Mouse (Mus musculus): ENCODE data around the gene Heatr5b. TPM values are rescaled to one million over a fixed set of nuclear protein-coding genes. Genes with fewer than 3 reads are reported as not detected.
A peak's percentile ranks its signal among the peaks of the same experiment; 100 is the strongest.
"Not testable (repeated sequence)": the region's sequence is repeated elsewhere in the genome, so short reads cannot be mapped to it uniquely, and the experiment has no call there.

Gene Heatr5b
- total RNA-seq (2022) = 10 to 100 TPM; 40.3 to 48.0 (median 44.7) TPM

GRCm38 (mm10) chr17:78834856-78835835 lies at the start of gene Heatr5b, which contains the start of gene Gpatch11:
Gene Heatr5b, minus strand, starts transcription at chr17:78835364.
Gene Gpatch11, plus strand, starts transcription at chr17:78835567.
- DNase-seq (ENCODE audit: low spot score) = peak; percentile 97

- no peak for DNase-seq (ENCODE audit: low spot score)
These were observed 48.1 kb upstream of the Heatr5b start for GRCm38 (mm10) chr17:78883291-78883690.

DNA sequence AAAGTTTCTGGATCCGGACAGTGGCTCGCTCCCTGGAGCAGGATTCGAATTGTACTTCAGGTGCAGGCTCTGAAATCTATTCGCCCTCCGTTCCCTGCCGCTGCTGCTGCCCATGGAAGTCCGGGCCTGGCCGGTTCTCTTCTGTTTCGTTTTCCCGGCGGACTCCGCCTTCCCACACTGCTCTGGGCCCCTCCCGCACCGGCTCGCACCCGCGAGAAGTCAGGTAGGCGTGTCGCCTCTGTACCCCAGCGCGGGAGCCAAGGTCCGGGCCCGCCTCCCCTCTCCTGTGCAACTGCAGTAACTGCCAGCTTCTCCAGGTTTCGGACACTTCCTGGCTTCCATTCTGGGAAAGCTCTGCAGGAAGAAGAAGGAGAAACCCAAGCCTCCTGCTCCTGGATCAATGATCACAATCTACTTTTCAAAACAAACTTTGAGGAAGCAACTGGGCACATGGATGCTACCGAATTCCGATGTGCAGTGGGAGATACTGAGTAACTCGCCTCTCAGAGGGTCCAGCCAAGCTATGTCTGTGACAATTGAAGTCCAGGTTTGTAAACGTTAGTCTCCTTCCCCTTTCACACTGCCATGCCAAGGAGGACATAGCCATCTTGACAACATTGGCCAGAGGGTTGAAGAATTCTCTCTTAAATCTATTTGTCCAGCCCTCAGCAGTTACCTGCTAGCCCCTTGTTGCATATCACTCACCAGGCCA lies 47.4 kb upstream of the Heatr5b start, which contains the start of gene Eif2ak2:
TSS of gene Eif2ak2 (minus strand) at position 173 of the 712 bp plus-strand sequence.
- DNase-seq (ENCODE audit: low spot score) = peak; percentile 75

DNA sequence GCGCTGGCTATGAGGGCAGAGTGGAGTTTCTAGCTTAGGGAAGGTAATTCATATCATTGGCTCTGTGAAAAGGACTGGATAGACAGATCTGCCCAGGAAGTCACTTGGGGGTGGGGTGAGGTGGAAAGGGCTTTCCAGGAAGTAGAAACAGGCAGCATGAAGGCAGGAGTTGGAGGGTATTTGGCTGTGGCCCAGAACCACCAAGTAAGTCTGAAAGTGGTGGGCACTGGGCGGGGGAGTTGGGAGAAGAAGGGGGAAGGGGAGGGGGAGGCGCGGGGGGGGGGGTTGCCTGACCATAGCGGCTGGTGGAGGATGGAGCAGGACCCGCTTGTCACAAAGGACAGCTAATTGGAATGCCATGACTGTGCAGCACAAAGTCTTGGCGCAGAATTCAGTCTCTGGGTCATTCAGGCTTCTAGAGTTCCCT lies 46.7 kb upstream of the Heatr5b start:
- no peak for DNase-seq (ENCODE audit: low spot score)

- DNase-seq (ENCODE audit: low spot score) = no peak
These were observed 38.7 kb upstream of the Heatr5b start for GRCm38 (mm10) chr17:78873886-78874285.

GRCm38 (mm10) chr17:78856243-78856642 lies 21.1 kb upstream of the Heatr5b start:
- DNase-seq (ENCODE audit: low spot score) = no peak

DNA sequence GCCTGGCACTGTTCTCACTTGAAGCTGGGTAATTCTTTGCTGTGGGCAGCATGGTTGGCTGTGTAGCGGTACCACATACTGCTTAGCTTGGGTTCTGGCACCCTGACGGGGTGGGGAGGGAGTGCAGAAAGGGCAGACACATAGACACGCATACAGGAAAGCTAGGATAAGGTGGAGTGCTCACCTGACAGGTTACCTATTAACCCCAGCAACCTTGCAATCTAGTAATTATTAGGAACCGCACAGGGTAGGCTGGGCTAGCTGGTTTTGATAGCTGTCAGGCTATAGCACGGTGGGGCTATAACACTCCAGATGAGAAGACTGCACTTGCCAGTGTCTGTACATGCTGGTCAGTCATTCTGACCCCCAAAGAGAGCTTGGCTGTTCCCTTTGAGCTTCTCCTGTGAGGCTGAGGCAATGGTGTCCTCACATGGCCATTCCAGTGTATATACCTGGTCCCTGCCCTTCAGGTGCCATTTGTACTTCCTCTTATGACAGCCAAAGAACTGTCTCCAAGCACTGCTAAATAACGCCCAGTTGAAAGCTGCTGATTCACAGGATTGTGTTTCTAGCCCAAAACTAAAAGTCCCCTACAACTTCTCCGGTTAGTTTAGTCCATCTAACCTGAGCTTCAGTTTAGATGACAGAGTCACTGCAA lies 7.2 kb upstream of the Heatr5b start:
- no peak for DNase-seq (ENCODE audit: low spot score)

DNA sequence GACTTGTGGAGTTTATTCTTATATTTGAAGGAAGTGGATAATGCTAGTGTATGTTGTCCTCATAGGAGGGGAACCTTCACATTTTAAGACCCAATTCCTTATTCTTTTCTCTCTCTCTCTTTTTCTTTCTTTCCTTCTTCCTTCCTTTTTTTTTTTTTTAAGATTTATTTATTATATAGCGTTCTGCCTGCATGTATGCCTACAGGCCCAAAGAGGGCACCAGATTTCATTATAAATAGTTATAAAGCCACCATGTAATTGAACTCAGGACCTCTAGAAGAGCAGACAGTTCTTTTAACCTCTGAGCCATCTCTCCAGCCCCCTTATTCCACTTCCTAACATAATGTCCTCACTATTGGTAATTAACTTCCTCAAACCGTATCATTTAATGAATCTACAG lies 892 bp upstream of the Heatr5b start:
- DNase-seq (ENCODE audit: low spot score) = no peak

DNA sequence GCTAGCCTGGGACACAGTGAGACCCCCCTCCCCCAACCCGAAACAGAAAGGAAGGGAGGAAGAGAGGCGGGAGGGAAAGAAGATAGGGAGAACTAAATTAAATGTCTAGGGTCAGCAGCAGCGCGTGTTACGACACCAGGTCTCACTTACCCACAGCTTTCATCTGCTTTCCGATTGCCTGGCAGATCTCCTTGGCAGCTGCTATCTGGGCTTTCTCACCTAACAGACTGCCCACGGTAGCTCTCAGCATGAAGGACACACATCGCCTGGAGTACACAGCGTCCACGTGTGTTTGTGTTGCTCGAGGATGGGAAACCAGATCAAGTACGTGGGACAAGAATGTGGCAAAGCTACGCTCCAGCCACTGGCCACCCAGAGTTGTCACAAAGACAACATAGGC lies 10.8 kb downstream of the Heatr5b start:
- no peak for DNase-seq (ENCODE audit: low spot score)

DNA sequence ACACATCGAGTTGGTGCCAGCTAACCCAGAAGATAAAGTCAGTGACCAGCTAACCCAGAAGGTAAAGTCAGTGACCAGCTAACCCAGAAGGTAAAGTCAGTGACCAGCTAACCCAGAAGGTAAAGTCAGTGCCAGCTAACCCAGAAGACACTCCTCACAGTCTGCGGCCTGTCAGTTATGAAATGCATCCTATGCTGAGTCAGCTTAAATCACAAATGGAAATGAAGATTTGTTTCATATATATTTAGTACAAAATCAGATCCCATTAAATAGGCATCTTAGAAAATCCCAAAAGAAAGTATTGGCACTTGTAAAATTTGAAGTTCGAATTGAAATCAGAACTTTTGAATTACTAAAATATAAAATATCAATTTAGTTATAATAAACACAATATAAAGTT lies 25.6 kb downstream of the Heatr5b start:
- no peak for DNase-seq (ENCODE audit: low spot score)

DNA sequence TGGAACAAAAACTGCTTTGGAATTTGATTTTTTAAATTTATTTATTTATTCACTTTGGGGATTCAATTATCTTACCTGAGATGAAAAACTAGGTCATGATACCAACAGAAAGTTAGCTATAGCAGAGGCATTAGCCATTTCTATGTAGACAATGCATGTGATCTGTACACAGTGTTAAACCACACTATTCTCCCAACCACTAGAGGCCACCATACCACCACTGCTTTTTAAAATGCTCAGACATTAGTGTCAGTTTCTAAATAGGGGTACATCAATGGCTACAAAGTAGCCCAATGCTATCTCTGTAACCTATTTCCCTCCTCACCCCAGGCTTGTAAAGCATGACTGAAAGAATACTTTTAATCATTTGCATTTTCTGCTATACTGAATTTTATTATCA lies 26.1 kb downstream of the Heatr5b start:
- no peak for DNase-seq (ENCODE audit: low spot score)

DNA sequence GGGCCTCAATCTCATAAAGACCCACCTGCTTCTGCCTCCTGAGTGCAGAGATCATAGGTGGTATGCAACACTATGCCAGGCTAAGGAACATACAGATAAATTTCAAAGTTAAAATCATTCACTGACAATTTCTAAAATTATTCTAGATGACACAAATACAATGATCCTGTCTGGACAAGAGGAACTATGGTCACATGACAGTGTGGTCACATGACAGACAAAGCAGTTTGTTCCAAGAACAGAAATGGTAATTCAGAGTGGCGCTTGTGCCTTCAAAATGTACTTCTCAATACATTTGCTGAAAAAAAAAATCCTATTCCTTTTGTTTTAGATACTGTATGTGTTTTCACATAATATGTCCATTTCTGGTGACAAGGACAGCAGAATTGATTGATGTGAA lies 37.9 kb downstream of the Heatr5b start:
- DNase-seq (ENCODE audit: low spot score) = no peak

DNA sequence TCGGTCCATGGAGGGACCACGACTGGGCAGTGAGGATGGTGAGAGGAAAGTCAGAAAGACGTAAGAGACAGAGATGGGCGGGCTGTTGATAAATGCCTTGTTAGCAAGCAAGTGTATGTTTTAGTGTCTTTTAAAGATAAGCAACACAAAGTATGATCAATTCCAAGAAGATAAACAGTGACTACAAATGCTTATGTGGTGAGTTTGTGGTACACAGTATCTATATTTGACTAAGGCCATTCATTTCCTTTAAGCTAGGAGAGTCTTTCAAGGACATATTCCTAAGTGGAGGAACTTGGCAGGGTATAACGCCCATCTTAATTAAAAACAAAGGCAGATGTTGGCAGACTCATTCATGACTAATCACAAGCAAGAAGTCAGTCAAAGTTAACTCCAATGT lies 40.8 kb downstream of the Heatr5b start:
- DNase-seq (ENCODE audit: low spot score) = no peak

DNA sequence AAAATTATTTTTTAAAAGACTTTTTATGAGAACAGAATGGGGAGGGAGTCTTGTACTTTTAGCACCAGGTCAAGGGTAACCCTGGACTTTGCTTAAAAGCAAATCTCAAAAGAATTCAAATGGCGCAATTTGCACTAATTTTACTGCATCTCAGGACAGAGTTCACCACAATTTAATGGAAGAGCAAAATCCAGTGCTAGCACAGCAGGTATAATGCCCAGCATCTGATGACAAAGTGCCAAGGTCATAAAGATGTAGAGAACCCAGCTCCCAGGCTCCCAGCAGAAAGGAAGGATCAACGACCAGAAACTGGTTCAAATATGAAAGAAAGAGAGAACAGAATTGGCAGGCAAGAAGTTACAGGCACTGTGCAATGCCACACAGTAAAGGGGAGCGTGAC lies 43.0 kb downstream of the Heatr5b start:
- no peak for DNase-seq (ENCODE audit: low spot score)

- DNase-seq (ENCODE audit: low spot score) = no peak
These were observed 43.5 kb downstream of the Heatr5b start for GRCm38 (mm10) chr17:78791690-78792070.

GRCm38 (mm10) chr17:78791068-78791689 lies 44.0 kb downstream of the Heatr5b start:
- peak; percentile 46 for DNase-seq (ENCODE audit: low spot score)

DNA sequence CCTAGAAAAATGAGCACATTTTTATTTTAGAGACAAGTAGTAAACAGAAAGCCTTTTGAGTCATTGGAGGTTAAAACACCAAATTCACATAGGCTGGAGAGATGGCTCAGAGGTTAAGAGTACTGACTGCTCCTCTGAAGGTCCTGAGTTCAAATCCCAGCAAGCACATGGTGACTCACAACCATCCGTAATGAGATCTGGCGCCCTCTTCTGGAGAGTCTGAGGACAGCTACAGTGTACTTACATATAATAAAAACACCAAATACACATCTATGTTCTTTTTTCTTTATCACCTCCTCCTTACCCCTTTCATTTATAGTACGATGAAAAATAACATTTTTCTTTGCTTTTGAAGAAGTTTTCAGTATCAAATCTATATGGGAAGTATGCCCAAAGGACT lies 46.9 kb downstream of the Heatr5b start:
- DNase-seq (ENCODE audit: low spot score) = not testable (repeated sequence)

DNA sequence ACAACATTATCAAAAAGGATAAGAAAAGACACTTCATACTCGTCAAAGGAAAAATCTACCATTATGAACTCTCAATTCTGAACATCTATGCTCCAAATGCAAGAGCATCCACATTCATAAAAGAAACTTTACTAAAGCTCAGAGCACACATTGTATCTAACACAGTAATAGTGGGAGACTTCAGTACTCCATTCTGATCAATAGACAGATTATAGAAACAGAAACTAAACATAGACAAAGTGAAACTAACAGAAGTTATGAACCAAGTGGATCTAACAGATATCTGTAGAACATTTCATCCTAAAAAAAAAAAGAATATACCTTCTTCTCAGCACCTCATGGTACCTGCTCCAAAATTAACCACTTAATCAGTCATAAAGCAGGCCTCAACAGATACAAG lies 56.4 kb downstream of the Heatr5b start:
- no peak for DNase-seq (ENCODE audit: low spot score)

DNA sequence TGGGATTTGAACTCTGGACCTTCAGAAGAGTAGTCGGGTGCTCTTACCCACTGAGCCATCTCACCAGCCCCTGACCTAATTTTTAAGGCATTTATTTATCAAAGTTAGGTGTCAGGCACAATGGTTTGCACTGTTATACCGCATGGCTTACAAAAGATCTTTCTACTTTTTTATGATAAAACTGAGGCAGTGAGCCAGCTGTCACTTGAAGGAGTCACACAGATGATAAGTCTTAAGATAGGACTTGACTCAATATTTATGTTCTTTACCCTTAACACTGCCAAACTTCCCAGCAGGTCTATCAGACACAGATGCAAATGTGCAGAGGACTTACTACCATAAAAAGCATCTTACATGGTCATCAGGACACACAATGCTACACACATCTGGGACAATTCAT lies 62.8 kb downstream of the Heatr5b start:
- no peak for DNase-seq (ENCODE audit: low spot score)

GRCm38 (mm10) chr17:78770932-78771331 lies 64.2 kb downstream of the Heatr5b start:
- no peak for DNase-seq (ENCODE audit: low spot score)

GRCm38 (mm10) chr17:78769341-78769740 lies 65.8 kb downstream of the Heatr5b start:
- peak; percentile 13 for DNase-seq (ENCODE audit: low spot score)

- peak; percentile 21 for DNase-seq (ENCODE audit: low spot score)
These were observed 66.2 kb downstream of the Heatr5b start for GRCm38 (mm10) chr17:78768937-78769336.

Measured in heart, adult 8-10 months (tissue).